Mouse (Mus musculus) T-helper 17 cell (primary cell): ENCODE results near the gene Sipa1l3.

ENCODE experiments used
- in situ Hi-C, 2 experiments: fragments of 300-600 bp; cut with MboI, MseI; formaldehyde crosslinking; loops; 1 replicate in 1 of 2; 2 replicates in 1 of 2; pipeline ENCODE4 v1.15.1; 2025; ENCODE audit warnings: high pct_unique_total_duplicates in 2 of 2

Sipa1l3 gene

GRCm38 (mm10) chr7:29518421-29519210 is at the start of gene Sipa1l3:
Gene Sipa1l3, minus strand, starts transcription at chr7:29518641.
- in situ Hi-C loops = no loop called here

GRCm38 (mm10) chr7:29563006-29563405 is 44.6 kb upstream of the Sipa1l3 start:
- in situ Hi-C loops = no loop called here

GRCm38 (mm10) chr7:29561046-29561445 is 42.6 kb upstream of the Sipa1l3 start:
- in situ Hi-C loops = no loop called here

- in situ Hi-C loops = no loop called here
Observed at GRCm38 (mm10) chr7:29559290-29559689, 40.8 kb upstream of the Sipa1l3 start.

GRCm38 (mm10) chr7:29558744-29559143 is 40.3 kb upstream of the Sipa1l3 start:
- in situ Hi-C loops = no loop called here

GRCm38 (mm10) chr7:29556283-29556682 is 37.8 kb upstream of the Sipa1l3 start:
- in situ Hi-C loops = no loop called here

GRCm38 (mm10) chr7:29555521-29555920 is 37.1 kb upstream of the Sipa1l3 start:
- in situ Hi-C loops = no loop called here

GRCm38 (mm10) chr7:29555051-29555450 is 36.6 kb upstream of the Sipa1l3 start:
- in situ Hi-C loops = no loop called here

- in situ Hi-C loops = no loop called here
Observed at GRCm38 (mm10) chr7:29550691-29551090, 32.2 kb upstream of the Sipa1l3 start.

- in situ Hi-C loops = no loop called here
Observed at GRCm38 (mm10) chr7:29541608-29542007, 23.2 kb upstream of the Sipa1l3 start.

- in situ Hi-C loops = no loop called here
Observed at GRCm38 (mm10) chr7:29541186-29541585, 22.7 kb upstream of the Sipa1l3 start.

- in situ Hi-C loops = no loop called here
Observed at GRCm38 (mm10) chr7:29540631-29541030, 22.2 kb upstream of the Sipa1l3 start.

GRCm38 (mm10) chr7:29523700-29524099 is 5.3 kb upstream of the Sipa1l3 start:
- in situ Hi-C loops = loop anchor here (5.0 kb wide), 1 partner anchor 141 kb away; no protein-coding TSS in a partner anchor

- in situ Hi-C loops = loop anchor here (5.0 kb wide), 1 partner anchor 140 kb away; no protein-coding TSS in a partner anchor
Observed at GRCm38 (mm10) chr7:29521841-29522575, 3.6 kb upstream of the Sipa1l3 start.

GRCm38 (mm10) chr7:29521365-29521764 is 2.9 kb upstream of the Sipa1l3 start:
- in situ Hi-C loops = loop anchor here (5.0 kb wide), 1 partner anchor 139 kb away; no protein-coding TSS in a partner anchor

GRCm38 (mm10) chr7:29520794-29521193 is 2.4 kb upstream of the Sipa1l3 start:
- in situ Hi-C loops = loop anchor here (5.0 kb wide), 1 partner anchor 138 kb away; no protein-coding TSS in a partner anchor

- in situ Hi-C loops = no loop called here
Observed at GRCm38 (mm10) chr7:29519211-29519550, 740 bp upstream of the Sipa1l3 start.

GRCm38 (mm10) chr7:29518054-29518420 is 404 bp downstream of the Sipa1l3 start:
- in situ Hi-C loops = no loop called here

GRCm38 (mm10) chr7:29517178-29517577 is 1.3 kb downstream of the Sipa1l3 start:
- in situ Hi-C loops = no loop called here

- in situ Hi-C loops = no loop called here
Observed at GRCm38 (mm10) chr7:29515652-29516051, 2.8 kb downstream of the Sipa1l3 start.

- in situ Hi-C loops = no loop called here
Observed at GRCm38 (mm10) chr7:29512729-29513128, 5.7 kb downstream of the Sipa1l3 start.

GRCm38 (mm10) chr7:29511598-29512275 is 6.7 kb downstream of the Sipa1l3 start:
- in situ Hi-C loops = no loop called here
